Mouse (Mus musculus): ENCODE results near the gene Nom1.

DNA sequence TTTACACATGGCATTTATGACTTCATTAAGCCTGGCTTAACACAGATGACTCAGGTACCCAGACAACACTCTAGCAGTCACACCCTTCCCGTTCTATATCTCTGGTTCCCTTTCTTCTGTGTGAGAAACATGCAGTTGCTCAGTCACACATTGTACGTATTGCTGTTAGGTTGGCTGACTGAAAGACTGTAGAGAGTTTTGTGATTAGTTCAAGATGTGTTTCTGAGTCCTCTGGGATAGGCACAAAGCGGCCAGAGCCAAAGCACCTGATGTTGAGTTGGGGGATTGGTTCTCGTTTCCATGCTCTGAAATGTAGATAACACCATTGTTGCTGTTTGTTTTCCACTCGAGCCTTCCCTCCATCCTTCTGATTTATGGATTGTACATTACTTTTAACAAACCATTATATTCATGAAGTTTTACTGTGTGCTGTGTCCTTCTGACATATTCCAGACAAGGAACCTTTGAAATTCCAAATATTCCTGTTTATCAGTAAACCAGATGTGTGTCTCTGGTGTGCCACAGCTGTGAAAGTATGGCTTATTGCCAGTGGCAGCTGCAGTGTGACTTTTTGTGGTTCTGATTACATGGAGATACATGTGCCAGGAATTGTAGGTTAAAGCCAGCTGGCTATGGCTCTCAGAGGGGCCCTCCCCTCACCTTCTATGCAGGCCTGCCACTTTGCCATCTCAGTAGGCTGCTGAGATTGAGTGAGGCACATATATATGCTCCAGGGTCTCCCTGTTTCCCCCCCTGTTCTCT, 22.6 kb downstream of the Nom1 start:
- TF ChIP-seq CTCF (IDR thresholded peaks at IDR 0.05; ENCODE audit: insufficient read depth, low read length) (no peak), POLR2A (IDR thresholded peaks at IDR 0.05; ENCODE audit: borderline replicate concordance, extremely low read depth, low read depth, low read length) (no peak)

All from lung, adult 2 months (tissue).